Mouse (Mus musculus) midbrain, postnatal 0 days (tissue): Measurements from ENCODE around the gene Phldb2. TPM values are rescaled to one million over a fixed set of nuclear protein-coding genes. Genes with fewer than 3 reads are reported as not detected.

Experiments
- ATAC-seq: fragments of 200-750 bp; cut with Nextera tagmentation; 2 replicates; pipeline ENCODE4 v1.8.0; 2017; ENCODE audit warnings: moderate number of reproducible peaks, mild to moderate bottlenecking, moderate TSS enrichment, moderate library complexity; ENCODE audit not compliant: low FRiP score
- DNase-seq: peaks from one replicate; pipeline ENCODE4 v3.0.0-alpha.2; 2015; ENCODE audit warnings: low spot score
- H3K27ac ChIP-seq: fragments of 300-500 bp; sonication (generic); 2 replicates; pipeline ENCODE4 v1.5.1; 2014; ENCODE audit warnings: low read depth, mild to moderate bottlenecking, low read length, mixed read lengths
- H3K27me3 ChIP-seq: fragments of 300-500 bp; sonication (generic); 2 replicates; pipeline ENCODE4 v1.6.1; 2014; ENCODE audit warnings: low read length, control low read depth, mixed read lengths; ENCODE audit not compliant: insufficient read depth
- H3K36me3 ChIP-seq: fragments of 300-500 bp; sonication (generic); 2 replicates; pipeline ENCODE4 v1.6.1; 2014; ENCODE audit warnings: low read length, control low read depth, mixed read lengths; ENCODE audit not compliant: insufficient read depth
- H3K4me1 ChIP-seq: fragments of 300-500 bp; sonication (generic); 2 replicates; pipeline ENCODE4 v1.6.1; 2014; ENCODE audit warnings: mild to moderate bottlenecking, control low read depth, antibody characterized with exemption, low read length, mixed read lengths; ENCODE audit not compliant: insufficient read depth
- H3K4me2 ChIP-seq: fragments of 300-500 bp; sonication (generic); 2 replicates; pipeline ENCODE4 v1.6.1; 2014; ENCODE audit warnings: low read depth, mild to moderate bottlenecking, low read length, mixed read lengths; ENCODE audit not compliant: poor library complexity, severe bottlenecking
- H3K4me3 ChIP-seq: fragments of 300-500 bp; sonication (generic); 2 replicates; pipeline ENCODE4 v1.5.1; 2014; ENCODE audit warnings: low read depth, mild to moderate bottlenecking, low read length, moderate library complexity
- H3K9ac ChIP-seq: fragments of 300-500 bp; sonication (generic); replicated peaks from 2 replicates; pipeline ENCODE4 v1.6.1; 2014; ENCODE audit warnings: mild to moderate bottlenecking, low read length, moderate library complexity, mixed read lengths; ENCODE audit not compliant: poor library complexity, severe bottlenecking
- H3K9me3 ChIP-seq: fragments of 300-500 bp; sonication (generic); 2 replicates; pipeline ENCODE4 v1.6.1; 2016; ENCODE audit warnings: low read length, control low read depth
- CTCF ChIP-seq: IDR thresholded peaks from 2 replicates; pipeline ENCODE4 v1.5.1; 2016; ENCODE audit warnings: antibody characterized with exemption, mild to moderate bottlenecking
- WGBS: fragments of 180-500 bp; shearing (Covaris S2); extraction: QIAGEN DNeasy Blood & Tissue Kit; methylation state at CpG from one replicate; pipeline ENCODE4 v1.1.7; 2014; 5-methylcytosine and 5-hydroxymethylcytosine counted together
- polyA plus RNA-seq: library from polyadenylated mRNA; unstranded; fragments of >200 nt; fragmentation: Nextera tagmentation; extraction: Ambion mirVana; gene quantifications from 2 replicates; pipeline ENCODE4 v1.2.1, GENCODE M21; 2015
- total RNA-seq: library from RNA; depleted of rRNA; stranded (reverse); fragments of >200 nt; gene quantifications from 2 replicates; pipeline ENCODE4 v1.2.3, GENCODE M21; 2014

Gene Phldb2
- total and polyA plus RNA-seq, 2 experiments from 2014 or later, result 4.2 to 4.5 TPM

DNA sequence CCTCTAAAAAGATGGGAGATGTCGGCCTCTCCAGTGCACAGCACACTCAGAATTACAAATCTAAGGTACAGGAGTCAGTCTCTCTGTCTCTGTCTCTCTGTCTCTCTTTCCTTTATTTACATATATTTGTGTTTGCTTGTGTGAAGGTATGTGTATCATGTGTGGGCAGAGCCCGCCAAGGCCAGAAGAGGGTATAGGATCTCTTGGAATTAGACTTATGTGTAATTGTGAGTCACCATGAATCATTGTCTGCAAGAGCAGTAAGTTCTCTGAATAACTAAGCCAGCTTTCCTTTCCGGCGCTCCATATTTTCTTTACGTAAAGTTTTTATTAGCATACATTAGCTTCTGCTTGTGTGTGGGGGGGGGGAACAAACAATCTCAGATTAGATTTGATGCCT, 7.7 kb downstream of the Phldb2 start:
- TF ChIP-seq CTCF, result no peak
- Histone ChIP-seq H3K27ac (no peak overlapping the region), H3K9me3 (no peaks in the 10 kb centered on the region), H3K36me3 (no peaks in the 10 kb centered on the region), H3K4me3 (no peak overlapping the region), H3K27me3 (no peaks in the 10 kb centered on the region), H3K9ac (no peak overlapping the region), H3K4me2 (no peak overlapping the region), H3K4me1 (no peaks in the 10 kb centered on the region)
- DNase-seq (no peak), ATAC-seq (no peak)
- WGBS, result 89% methylated on average over 5 of the region's 5 CpGs

DNA sequence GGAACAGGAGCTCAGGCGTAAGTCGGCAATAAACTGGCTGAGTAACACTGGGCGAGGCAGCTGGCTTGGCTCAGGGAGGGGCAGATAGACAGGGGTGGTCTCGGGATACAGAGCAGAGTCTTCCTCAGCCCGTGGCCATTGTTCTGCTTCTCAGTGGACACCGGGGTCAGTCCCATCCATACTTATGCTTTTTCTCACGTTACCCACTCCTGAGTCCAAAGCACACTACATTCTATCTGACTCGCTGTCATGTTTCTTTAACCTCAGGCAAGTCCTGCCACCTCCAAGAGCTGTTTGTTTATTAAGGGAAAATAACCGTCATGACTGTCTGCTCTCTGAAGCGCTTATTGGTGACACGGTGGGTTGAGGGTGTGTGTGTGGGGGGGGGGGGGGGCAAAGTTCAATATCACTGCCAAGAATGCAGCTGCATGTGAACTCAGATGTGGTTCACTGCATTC, 8.2 kb downstream of the Phldb2 start:
- no peak for TF ChIP-seq CTCF
- no peaks in the 10 kb centered on the region for H3K9me3 ChIP-seq
- no peak for ATAC-seq
- no peaks in the 10 kb centered on the region for H3K36me3 ChIP-seq
- H3K4me2 ChIP-seq, result no peak overlapping the region
- no peaks in the 10 kb centered on the region for H3K4me1 ChIP-seq
- no peak for DNase-seq
- H3K27ac ChIP-seq, result no peak overlapping the region
- WGBS, result 63% methylated on average over 11 of the region's 11 CpGs
- H3K4me3 ChIP-seq, result no peak overlapping the region
- no peak overlapping the region for H3K9ac ChIP-seq
- no peaks in the 10 kb centered on the region for H3K27me3 ChIP-seq

DNA sequence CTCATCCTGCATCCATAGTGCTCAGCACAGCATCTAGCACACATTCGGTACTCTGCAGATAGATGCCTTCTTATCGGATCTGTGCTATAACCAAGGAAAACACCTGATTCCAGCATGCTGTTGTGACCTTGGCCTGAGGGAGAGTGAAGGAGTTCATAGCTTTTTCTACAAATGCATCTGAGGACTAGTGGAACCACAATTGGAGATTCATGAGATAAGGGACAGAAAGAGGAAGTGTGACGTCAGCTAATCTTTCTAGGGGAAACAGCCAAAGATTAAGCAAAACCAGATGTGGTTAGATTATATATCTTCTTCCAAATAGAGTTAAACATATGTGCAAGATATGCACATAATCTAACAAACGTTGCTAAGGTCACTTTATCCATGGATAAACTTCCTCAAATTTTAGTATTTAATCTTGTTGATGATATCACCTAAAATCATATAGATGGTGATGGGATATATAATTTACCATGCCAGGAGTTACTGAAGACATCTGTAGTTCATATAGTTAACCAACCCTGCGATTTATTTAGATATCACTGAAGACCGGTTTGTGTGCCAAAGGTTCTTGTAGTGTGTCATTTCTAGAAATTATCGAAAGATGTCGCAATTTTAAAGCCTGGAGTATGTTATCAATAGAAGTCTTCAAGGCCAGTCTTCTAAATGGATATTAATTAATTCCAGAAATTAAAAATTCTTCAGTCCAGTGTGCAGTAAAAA, 11.1 kb downstream of the Phldb2 start:
- no peak overlapping the region for H3K9ac ChIP-seq
- no peaks in the 10 kb centered on the region for H3K36me3 ChIP-seq
- no peak for ATAC-seq
- H3K4me1 ChIP-seq, result no peaks in the 10 kb centered on the region
- H3K27ac ChIP-seq, result no peak overlapping the region
- no peak for DNase-seq
- TF ChIP-seq CTCF, result no peak
- H3K4me2 ChIP-seq, result no peak overlapping the region
- H3K4me3 ChIP-seq, result no peak overlapping the region
- no peaks in the 10 kb centered on the region for H3K9me3 ChIP-seq
- 91% methylated on average over 8 of the region's 8 CpGs for WGBS
- H3K27me3 ChIP-seq, result no peaks in the 10 kb centered on the region

DNA sequence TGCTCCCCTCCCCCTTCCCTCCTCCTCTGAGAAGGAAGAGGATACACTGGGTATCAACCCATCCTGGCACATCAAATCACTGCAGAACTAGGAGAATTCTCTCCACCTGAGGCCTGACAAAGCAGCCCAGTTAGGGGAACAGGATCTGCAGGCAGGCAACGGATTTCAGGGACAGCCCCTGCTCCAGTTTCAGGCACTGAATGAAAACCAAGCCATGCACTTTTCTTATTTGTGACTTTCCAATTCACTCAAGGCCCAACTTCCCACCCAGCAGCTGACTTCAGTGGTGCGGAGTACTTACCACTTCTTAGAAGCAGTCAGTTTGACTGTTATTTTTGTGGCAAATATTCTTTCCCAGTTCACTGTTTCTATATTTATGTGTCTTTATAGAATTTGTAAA, 12.7 kb downstream of the Phldb2 start:
- H3K36me3 ChIP-seq, result no peaks in the 10 kb centered on the region
- H3K27ac ChIP-seq, result no peak overlapping the region
- H3K9ac ChIP-seq, result no peak overlapping the region
- ATAC-seq (no peak), DNase-seq (no peak)
- no peak for TF ChIP-seq CTCF
- no peaks in the 10 kb centered on the region for H3K27me3 ChIP-seq
- 81% methylated on average over 2 of the region's 2 CpGs for WGBS
- no peaks in the 10 kb centered on the region for H3K9me3 ChIP-seq
- H3K4me3 ChIP-seq, result no peak overlapping the region
- no peak overlapping the region for H3K4me2 ChIP-seq
- H3K4me1 ChIP-seq, result no peaks in the 10 kb centered on the region

DNA sequence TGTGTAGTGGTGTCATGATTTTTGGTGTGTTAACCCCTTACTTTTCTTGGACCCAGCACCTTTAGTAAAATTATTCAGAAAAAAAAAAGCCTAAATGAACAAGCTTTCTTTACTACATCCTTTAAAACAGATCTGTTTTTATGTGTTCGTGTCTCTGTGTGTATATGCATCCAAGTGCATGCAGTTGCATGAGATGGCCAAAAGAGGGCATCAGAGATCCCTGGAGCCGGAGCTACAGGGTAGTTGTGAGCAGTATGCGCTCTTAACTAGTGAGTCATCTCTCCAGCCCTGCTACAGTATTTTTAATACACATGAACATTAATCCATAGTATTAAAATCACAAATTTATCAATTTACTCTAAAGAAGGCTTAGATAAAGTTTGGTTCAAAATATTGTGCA, 14.0 kb downstream of the Phldb2 start:
- ATAC-seq (no peak), DNase-seq (no peak)
- peak; percentile 24; the same call in 1 of the 2 replicates for TF ChIP-seq CTCF
- Histone ChIP-seq H3K9me3 (no peaks in the 10 kb centered on the region), H3K4me2 (no peak overlapping the region), H3K27me3 (no peaks in the 10 kb centered on the region), H3K36me3 (no peaks in the 10 kb centered on the region), H3K4me3 (no peak overlapping the region), H3K27ac (no peak overlapping the region), H3K4me1 (no peaks in the 10 kb centered on the region), H3K9ac (no peak overlapping the region)
- 95% methylated on average over 3 of the region's 3 CpGs for whole genome bisulfite sequencing

DNA sequence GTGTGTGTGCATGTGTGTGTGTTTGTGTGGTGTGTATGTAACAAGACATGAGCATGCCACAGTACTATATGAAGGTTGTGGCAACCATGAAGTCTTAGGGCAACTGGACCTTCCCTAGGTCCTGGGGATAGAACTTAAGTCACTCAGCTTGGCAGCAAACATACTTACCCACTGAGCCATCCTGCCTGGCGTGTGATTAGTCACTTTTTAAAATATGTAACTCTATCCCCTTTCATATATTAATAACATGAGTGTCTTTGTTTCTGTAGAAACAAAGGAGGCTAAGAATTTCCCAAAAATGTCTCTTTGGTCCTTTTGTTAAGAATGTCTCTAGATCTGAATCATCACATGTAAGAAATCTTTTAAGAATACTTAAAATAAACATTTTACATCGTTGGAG, 16.0 kb downstream of the Phldb2 start:
- Histone ChIP-seq H3K9ac (no peak overlapping the region), H3K4me2 (no peak overlapping the region), H3K27ac (no peak overlapping the region), H3K36me3 (no peaks in the 10 kb centered on the region), H3K27me3 (no peaks in the 10 kb centered on the region), H3K4me3 (no peak overlapping the region), H3K4me1 (no peaks in the 10 kb centered on the region), H3K9me3 (no peaks in the 10 kb centered on the region)
- WGBS, result 78% methylated on average over 2 of the region's 2 CpGs
- no peak for ATAC-seq
- no peak for DNase-seq
- TF ChIP-seq CTCF, result no peak
